Mouse (Mus musculus) cerebellum, adult 9-11 months (tissue): ENCODE measurements at regions not wholly inside any gene's neighbourhood (a gene's known extent, or its start where the extent isn't known, plus 50 kb on each side); places are given as distances from the start of the nearest gene placed in this dataset.
A peak's percentile ranks its signal among the peaks of the same experiment; 100 is the strongest.

Source experiments
- DNase-seq: peaks from one replicate; pipeline ENCODE4 v3.0.0; 2022

- DNase-seq, result no peak
Observed at GRCm38 (mm10) chr2:124718985-124719384, 348.9 kb upstream of the Slc24a5 start.

- DNase-seq, result no peak
Observed at GRCm38 (mm10) chr2:124719820-124720478, 348.0 kb upstream of the Slc24a5 start.

DNA sequence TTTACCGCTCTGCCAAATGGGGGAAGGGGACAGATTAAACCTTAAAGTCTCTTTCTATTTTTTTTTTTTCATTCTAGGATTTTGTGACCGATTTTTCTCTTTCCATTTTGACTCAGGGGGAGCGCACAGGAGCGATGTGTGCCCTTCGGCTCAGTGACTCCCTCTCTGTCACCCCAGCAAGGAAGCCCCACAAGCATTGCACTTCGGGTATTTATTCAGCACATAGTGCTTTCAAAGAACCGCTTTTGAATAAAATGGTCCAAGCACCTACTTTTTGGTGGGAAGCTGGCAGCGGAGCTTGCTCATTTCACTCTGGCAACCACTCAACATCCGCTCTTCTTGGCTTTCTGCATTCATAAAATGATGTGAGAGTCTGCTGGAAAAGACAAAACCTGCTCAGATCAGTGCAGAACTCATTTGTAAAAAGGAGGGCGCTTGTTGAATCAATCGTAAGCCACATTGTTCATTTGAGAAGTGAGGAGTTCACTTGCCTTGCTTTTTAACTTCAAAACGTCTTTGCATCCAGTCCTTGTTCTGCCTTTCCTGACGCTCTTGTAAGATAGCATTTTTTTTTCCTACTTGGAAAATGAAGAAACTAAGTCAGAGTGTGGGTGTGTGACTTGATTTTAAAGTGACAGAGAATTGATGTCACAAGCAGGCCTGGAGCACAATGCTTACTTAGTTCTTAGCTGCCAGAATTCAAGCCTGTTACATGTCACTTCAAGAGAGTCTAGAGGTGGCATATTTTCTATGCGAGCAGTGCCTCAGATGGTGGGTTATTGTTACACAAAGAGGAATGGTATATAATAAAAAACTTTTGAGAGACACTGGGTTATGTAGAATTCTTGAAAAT lies 347.1 kb upstream of the Slc24a5 start:
- DNase-seq, result no peak

GRCm38 (mm10) chr2:124724171-124724570 lies 343.8 kb upstream of the Slc24a5 start:
- DNase-seq, result no peak

DNA sequence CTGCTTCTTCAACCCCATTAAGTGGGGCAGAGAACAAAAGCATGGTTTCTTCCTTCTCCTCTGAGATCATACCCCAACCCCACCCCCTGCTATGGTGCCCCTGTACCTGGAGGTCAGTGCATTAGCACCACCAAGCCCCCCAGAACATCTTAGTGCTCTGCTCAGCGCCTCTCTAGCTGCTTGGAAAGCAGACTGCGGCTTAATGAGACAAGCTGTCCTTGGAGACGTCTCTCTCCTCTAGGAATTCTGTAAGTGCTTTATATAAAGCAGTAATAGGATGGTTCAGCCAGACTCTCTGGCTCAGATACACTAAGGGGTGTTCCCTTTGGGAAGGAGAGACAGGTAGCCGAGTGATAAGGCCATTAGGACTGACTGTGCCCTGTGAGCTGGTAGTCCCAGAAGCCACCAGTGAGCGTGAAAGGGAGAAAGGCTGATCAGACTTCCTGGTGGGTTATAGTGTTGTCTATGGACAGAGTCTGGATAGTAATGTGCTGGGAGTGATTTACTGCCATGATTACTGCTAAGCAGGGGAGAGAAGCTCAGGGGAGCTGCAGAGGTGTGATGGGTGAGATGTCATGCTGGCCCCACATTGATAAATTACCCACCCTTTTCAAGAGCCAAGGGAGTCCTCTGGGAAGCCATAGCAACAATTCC lies 343.0 kb upstream of the Slc24a5 start:
- DNase-seq, result no peak

DNA sequence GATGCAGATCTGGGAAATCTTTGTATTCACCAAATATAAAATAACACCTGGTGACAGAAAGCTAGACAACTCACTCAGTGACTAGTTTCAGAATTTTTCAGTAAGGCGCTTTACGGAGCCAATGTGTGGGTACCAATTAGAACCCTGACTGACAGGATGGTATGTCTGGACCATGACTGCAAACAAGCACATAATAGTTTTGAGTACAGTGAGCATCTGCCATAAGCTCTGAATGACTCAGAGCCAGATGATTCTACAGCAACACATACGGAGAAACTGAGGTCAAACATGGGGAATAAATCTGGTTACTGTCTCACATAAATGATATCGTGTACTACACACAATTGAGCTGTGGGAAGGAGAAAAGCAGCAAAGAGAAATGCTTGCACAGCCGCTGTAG lies 339.9 kb upstream of the Slc24a5 start:
- DNase-seq, result no peak

DNA sequence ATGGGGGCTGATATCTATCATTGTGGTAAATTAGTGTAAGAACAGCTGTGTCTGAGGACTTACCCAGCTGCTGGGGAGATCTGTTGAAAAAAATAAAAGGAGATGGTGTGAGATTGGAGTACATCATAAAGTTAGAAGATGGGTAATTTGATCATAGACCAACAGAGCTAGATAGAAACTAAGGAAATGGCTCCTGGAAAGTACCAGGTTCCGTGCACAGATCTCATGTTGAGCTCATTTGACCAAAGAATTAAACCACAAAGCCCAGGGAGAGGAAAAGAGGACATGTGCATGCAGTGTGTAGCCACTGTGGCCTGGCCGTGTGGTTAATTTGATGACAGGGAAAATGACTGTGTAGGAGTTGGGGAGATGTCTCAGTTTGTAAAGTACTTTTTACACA lies 335.3 kb upstream of the Slc24a5 start:
- no peak for DNase-seq

DNA sequence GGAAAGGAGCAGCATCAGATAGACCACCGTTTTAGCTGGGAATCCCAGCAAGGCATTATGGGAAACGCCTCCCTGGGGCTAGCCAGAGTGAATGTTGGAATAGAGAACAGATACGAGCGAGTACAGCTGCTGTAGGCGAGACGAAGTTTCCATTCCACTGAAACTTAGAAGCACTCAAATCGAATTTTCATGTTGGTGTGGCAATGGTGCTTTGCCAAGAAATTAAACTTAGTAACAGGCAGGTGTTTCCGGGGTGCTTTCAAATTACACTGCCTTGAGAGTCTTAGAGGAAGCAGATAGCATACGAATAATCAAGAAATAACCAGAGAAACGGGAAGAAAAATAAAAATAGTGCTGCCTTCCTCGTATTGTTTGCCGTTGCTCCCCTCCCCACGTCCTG lies 327.1 kb upstream of the Slc24a5 start:
- no peak for DNase-seq

- DNase-seq, result no peak
Observed at GRCm38 (mm10) chr2:124742964-124743363, 325.0 kb upstream of the Slc24a5 start.

DNA sequence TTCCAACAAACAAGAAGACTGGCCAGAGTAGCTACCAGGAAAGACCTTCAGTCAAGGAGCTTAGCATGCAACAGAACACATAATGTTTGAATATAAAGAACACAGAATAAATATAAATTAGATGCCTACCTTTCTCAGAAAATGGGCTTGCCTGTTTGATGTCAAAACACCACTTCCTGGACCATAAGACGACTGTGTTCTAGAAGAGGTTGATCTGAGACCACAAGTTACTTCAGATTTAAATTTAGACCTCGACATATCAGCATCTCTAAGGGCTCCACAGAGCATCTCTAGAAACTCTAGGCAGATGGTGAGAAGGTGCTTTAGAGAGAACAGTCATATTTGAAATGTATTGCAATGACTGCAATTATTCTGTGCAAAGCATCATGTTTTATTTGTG lies 322.9 kb upstream of the Slc24a5 start:
- DNase-seq, result no peak

- DNase-seq, result no peak
Observed at GRCm38 (mm10) chr2:124747119-124747518, 320.8 kb upstream of the Slc24a5 start.

DNA sequence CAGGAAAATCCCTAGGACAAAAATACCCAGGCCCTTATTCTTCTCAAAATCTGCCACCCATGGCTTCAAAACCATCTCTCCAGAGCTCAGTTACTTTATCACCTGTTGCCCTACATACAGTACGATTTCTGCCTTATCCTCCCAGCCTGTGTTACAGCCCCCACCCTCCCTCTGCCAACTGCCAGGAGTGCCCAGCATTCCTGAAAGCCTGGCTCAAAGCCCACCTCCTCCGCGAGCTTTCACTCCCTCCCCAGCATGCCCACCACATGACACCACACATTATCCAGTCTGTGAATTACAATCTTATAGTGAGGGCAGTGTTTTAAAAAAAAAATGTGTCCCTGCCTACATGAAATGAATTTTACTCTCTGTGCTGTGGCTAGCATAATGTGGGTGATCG lies 320.3 kb upstream of the Slc24a5 start:
- DNase-seq, result no peak

DNA sequence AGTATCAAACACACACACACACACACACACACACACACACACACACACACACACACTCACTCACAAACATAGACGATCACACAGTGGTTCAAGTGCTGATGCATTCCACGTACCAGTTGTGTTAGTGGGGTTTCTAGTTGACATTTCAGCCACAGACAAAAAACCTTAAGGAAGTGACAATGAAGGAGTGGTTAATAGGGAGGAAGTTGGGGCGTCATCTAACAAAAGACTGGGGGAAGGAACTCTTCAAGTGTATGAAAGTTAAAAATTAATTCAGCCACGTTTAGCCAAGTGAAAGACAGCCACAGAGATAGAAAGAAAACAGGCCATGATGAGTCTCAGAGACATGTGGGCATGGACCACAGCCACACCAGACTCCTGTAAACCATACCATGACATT lies 316.1 kb upstream of the Slc24a5 start:
- no peak for DNase-seq

- DNase-seq, result no peak
Observed at GRCm38 (mm10) chr2:124753717-124754116, 314.2 kb upstream of the Slc24a5 start.

DNA sequence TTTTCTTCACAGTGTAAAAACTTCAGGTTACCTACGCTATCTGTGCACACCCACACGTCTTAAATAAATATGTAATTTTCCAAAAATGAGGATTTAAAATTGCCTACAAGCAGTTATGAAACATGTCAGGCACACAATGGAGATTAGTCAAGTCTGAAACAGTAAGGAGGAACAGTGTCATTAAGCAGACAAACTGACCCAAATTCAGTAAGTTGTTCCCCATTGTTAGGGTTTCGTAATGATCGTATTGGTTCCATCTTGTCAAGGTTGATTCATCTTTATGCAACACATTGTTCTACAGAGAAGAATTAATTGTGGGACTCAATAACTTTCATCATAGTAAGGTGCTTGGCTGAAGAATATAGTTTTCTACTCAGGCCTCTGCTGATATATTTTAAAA lies 312.7 kb upstream of the Slc24a5 start:
- DNase-seq, result no peak

- no peak for DNase-seq
Observed at GRCm38 (mm10) chr2:124758992-124759391, 308.9 kb upstream of the Slc24a5 start.

GRCm38 (mm10) chr2:124763650-124764049 lies 304.3 kb upstream of the Slc24a5 start:
- DNase-seq, result no peak

DNA sequence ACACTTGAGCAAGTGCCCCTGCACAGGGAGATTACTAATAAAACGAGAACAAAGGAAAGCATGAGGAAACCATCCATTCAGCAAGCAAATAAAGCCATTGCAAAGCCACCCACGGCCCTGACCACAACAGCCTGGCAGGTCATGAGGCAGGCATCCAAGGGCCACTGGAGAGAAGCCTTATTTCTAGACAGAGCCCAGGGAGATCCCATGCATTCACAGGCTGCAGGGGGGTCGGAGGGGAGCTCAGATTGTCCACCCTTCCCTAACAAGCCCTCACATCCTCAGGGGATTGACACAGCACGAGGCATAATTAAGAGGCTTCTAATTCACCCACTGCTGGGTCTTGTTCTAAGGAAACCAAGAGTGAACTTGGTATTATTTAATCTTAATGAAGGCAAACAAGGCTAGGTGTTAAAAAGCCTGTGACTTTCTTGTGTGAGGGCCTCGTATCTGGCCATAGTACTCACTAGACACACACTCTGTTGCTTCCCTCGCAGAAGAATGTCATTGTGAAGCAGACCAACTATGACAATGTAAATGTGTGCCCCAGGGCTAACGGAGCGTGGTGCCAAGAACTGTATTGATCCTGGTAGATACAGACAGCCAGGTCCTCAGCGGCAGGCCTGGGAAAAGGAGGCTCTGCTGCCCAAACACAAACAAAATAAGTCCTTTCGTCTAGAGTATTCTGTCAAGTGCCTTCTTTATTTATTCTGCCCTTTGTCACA lies 303.6 kb upstream of the Slc24a5 start:
- no peak for DNase-seq

- DNase-seq, result peak; percentile 38
Observed at GRCm38 (mm10) chr2:124769267-124769967, 298.5 kb upstream of the Slc24a5 start.

GRCm38 (mm10) chr2:124770028-124770427 lies 297.9 kb upstream of the Slc24a5 start:
- no peak for DNase-seq

GRCm38 (mm10) chr2:124772055-124772708 lies 295.7 kb upstream of the Slc24a5 start:
- DNase-seq, result no peak

DNA sequence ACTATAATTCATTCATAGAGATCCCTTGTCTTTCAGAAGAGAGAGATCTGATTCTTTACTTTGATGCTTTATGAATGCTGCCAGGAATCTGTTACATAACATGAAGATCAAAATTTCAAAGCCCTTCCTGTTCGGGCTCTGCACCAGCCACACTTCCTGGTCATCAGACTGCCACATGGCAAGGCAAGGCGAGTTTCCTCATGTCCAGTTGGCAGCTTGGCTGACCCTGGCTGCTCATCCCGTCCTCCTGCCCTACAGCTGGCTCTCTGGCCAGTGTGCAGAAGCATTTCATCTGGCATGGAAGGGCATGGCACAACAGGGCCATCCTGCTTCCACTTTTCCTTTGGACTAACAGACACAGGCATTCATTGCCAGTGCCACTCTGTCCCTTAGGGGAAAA lies 292.2 kb upstream of the Slc24a5 start:
- peak; percentile 76 for DNase-seq
